Mouse (Mus musculus) right cerebral cortex, adult 2 months (tissue): ENCODE results near the gene Hnrnpc.

Experiments used
- DNase-seq, 2 experiments: peaks; one replicate each; pipeline ENCODE4 v3.0.0; 2021 to 2022; ENCODE audit warnings: low spot score in 2 of 2

Hnrnpc gene

DNA sequence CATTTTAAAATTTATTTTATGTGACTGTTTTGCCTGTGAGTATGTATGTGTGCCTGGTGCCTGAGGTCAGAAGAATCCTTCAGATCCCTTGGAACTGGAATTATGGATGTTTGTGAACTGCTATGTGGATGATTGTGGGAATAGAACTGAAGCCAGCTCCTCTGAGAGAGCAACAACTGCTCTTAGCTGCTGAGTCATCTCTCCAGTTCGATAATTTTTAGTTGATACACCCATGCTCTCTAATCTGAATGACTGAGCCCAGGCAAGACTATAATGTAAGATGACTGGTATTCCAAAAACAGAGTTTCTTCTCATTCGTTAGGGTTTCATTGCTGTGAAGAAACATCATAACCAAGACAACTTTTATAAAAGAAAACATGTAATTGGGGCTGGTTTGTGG, 79.7 kb downstream of the Hnrnpc start:
- DNase-seq = no peak
